Mouse (Mus musculus): Measurements from ENCODE around the gene Cdc42bpg. TPM values are rescaled to one million over a fixed set of nuclear protein-coding genes. Genes with fewer than 3 reads are reported as not detected.

Gene Cdc42bpg
- 1.3 and 1.5 TPM in 2 replicates for polyA plus RNA-seq (2015; fragmentation: Nextera tagmentation; extraction: Ambion mirVana)

DNA sequence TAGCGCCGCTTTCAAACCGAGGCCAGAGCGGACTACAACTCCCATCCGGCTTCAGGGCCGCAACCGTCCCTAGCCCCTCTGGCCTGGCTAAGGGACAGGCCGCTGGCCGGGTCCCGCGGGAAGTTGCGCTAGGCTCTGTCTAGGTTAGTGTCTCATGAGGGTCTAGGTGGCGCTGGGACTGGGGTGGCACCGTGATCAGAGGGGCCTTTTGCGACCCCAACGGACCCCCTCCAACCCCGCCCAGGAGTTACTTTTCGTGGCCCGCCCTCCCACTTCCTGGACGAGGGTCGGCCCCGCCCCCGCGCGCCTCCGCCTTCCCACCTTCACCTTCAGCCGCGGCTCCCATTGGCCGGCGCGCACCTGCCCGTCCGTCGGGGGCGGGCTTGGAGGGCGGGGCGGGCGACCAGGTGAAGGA, at the start of gene Cdc42bpg:
TSS of gene Cdc42bpg (plus strand) at position 320 of the 415 bp plus-strand sequence.
- peak within 1 kb of the TSS; percentile 80 for H3K27ac ChIP-seq
- peak within 1 kb of the TSS; percentile 71 for H3K4me3 ChIP-seq (replicated peaks)
- peaks cover 22% of the 10 kb centered on the region for H3K4me1 ChIP-seq
- peak; percentile 86 for ATAC-seq (ENCODE audit: insufficient read depth, low FRiP score, low read depth)
- no peaks in the 10 kb centered on the region for H3K27me3 ChIP-seq (replicated peaks)
- peak within 1 kb of the TSS; percentile 71 for H3K9ac ChIP-seq
- H3K9me3 ChIP-seq = no peaks in the 10 kb centered on the region
- H3K36me3 ChIP-seq = peaks cover 9% of the 10 kb centered on the region; the same call in 1 of the 2 replicates
- 1% methylated on average over 35 of the region's 38 CpGs for WGBS
- peak within 1 kb of the TSS; percentile 72 for H3K4me2 ChIP-seq

- H3K36me3 ChIP-seq = peaks cover 35% of the 10 kb centered on the region
Measured at GRCm38 (mm10) chr19:6260428-6260827, 45.8 kb upstream of the Cdc42bpg start.

GRCm38 (mm10) chr19:6260946-6261345, 45.3 kb upstream of the Cdc42bpg start:
- no peak for ATAC-seq (ENCODE audit: insufficient read depth, low FRiP score, low read depth)
- WGBS = 87% methylated on average over 4 of the region's 4 CpGs

More at GRCm38 (mm10) chr19:6260428-6260827, 45.8 kb upstream of the Cdc42bpg start:
- H3K4me2 ChIP-seq = no peak overlapping the region
- H3K4me1 ChIP-seq = peaks cover under 1% of the 10 kb centered on the region; the same call in 1 of the 2 replicates
- WGBS = 69% methylated on average over 2 of the region's 2 CpGs
- ATAC-seq (ENCODE audit: insufficient read depth, low FRiP score, low read depth) = no peak
- no peak overlapping the region for H3K4me3 ChIP-seq (replicated peaks)
- H3K27me3 ChIP-seq (replicated peaks) = no peaks in the 10 kb centered on the region
- no peaks in the 10 kb centered on the region for H3K9me3 ChIP-seq
- no peak overlapping the region for H3K9ac ChIP-seq
- no peak overlapping the region for H3K27ac ChIP-seq

GRCm38 (mm10) chr19:6261379-6261778, 44.9 kb upstream of the Cdc42bpg start:
- ATAC-seq (ENCODE audit: insufficient read depth, low FRiP score, low read depth) = no peak
- Histone ChIP-seq H3K27me3 (replicated peaks) (no peaks in the 10 kb centered on the region), H3K27ac (no peak overlapping the region), H3K36me3 (peaks cover 31% of the 10 kb centered on the region), H3K4me1 (peaks cover 2% of the 10 kb centered on the region; the same call in 1 of the 2 replicates), H3K4me2 (no peak overlapping the region), H3K4me3 (replicated peaks) (no peak overlapping the region), H3K9me3 (no peaks in the 10 kb centered on the region), H3K9ac (no peak overlapping the region)
- 94% methylated on average over 14 of the region's 14 CpGs for WGBS

More at GRCm38 (mm10) chr19:6260946-6261345, 45.3 kb upstream of the Cdc42bpg start:
- H3K9me3 ChIP-seq = no peaks in the 10 kb centered on the region
- peaks cover 2% of the 10 kb centered on the region; the same call in 1 of the 2 replicates for H3K4me1 ChIP-seq
- no peaks in the 10 kb centered on the region for H3K27me3 ChIP-seq (replicated peaks)
- H3K9ac ChIP-seq = no peak overlapping the region
- peaks cover 34% of the 10 kb centered on the region for H3K36me3 ChIP-seq
- H3K4me2 ChIP-seq = no peak overlapping the region
- no peak overlapping the region for H3K27ac ChIP-seq
- H3K4me3 ChIP-seq (replicated peaks) = no peak overlapping the region

GRCm38 (mm10) chr19:6262222-6262621, 44.0 kb upstream of the Cdc42bpg start:
- Histone ChIP-seq H3K9me3 (no peaks in the 10 kb centered on the region), H3K9ac (no peak overlapping the region), H3K27me3 (replicated peaks) (no peaks in the 10 kb centered on the region), H3K27ac (peak overlapping the region; percentile 78; the same call in 1 of the 2 replicates), H3K36me3 (peaks cover 24% of the 10 kb centered on the region), H3K4me1 (peaks cover 2% of the 10 kb centered on the region; the same call in 1 of the 2 replicates), H3K4me3 (replicated peaks) (no peak overlapping the region), H3K4me2 (no peak overlapping the region)
- WGBS = 61% methylated on average over 7 of the region's 7 CpGs
- no peak for ATAC-seq (ENCODE audit: insufficient read depth, low FRiP score, low read depth)

GRCm38 (mm10) chr19:6262839-6263433, 43.3 kb upstream of the Cdc42bpg start:
- no peak overlapping the region for H3K9ac ChIP-seq
- H3K27ac ChIP-seq = peak overlapping the region; percentile 78
- WGBS = 64% methylated on average over 8 of the region's 8 CpGs
- no peaks in the 10 kb centered on the region for H3K27me3 ChIP-seq (replicated peaks)
- H3K4me2 ChIP-seq = peak overlapping the region; percentile 49
- H3K4me3 ChIP-seq (replicated peaks) = peak overlapping the region; percentile 35
- H3K9me3 ChIP-seq = no peaks in the 10 kb centered on the region
- peak; percentile 68 for ATAC-seq (ENCODE audit: insufficient read depth, low FRiP score, low read depth)
- H3K4me1 ChIP-seq = peaks cover 2% of the 10 kb centered on the region; the same call in 1 of the 2 replicates
- H3K36me3 ChIP-seq = peaks cover 24% of the 10 kb centered on the region

GRCm38 (mm10) chr19:6264200-6264599, 42.1 kb upstream of the Cdc42bpg start:
- H3K36me3 ChIP-seq = peaks cover 20% of the 10 kb centered on the region
- peak overlapping the region; percentile 78; the same call in 1 of the 2 replicates for H3K27ac ChIP-seq
- peak overlapping the region; percentile 49 for H3K4me2 ChIP-seq
- H3K27me3 ChIP-seq (replicated peaks) = no peaks in the 10 kb centered on the region
- peak overlapping the region; percentile 35 for H3K4me3 ChIP-seq (replicated peaks)
- H3K4me1 ChIP-seq = peaks cover 2% of the 10 kb centered on the region; the same call in 1 of the 2 replicates
- peak; percentile 33; the same call in 1 of the 2 replicates for ATAC-seq (ENCODE audit: insufficient read depth, low FRiP score, low read depth)
- no peak overlapping the region; the same call in 1 of the 2 replicates for H3K9ac ChIP-seq
- 58% methylated on average over 9 of the region's 9 CpGs for WGBS
- no peaks in the 10 kb centered on the region for H3K9me3 ChIP-seq

GRCm38 (mm10) chr19:6264945-6265344, 41.3 kb upstream of the Cdc42bpg start:
- 76% methylated on average over 8 of the region's 8 CpGs for WGBS
- ATAC-seq (ENCODE audit: insufficient read depth, low FRiP score, low read depth) = no peak
- Histone ChIP-seq H3K27ac (0 out of 2 replicates have a peak overlapping the region, but pooled peaks have one; percentile 21), H3K9ac (no peak overlapping the region), H3K4me1 (peaks cover 2% of the 10 kb centered on the region; the same call in 1 of the 2 replicates), H3K4me3 (replicated peaks) (peak overlapping the region; percentile 35), H3K36me3 (peaks cover 18% of the 10 kb centered on the region), H3K9me3 (no peaks in the 10 kb centered on the region), H3K27me3 (replicated peaks) (no peaks in the 10 kb centered on the region), H3K4me2 (peak overlapping the region; percentile 49)

- no peaks in the 10 kb centered on the region for H3K27me3 ChIP-seq (replicated peaks)
- 0 out of 2 replicates have a peak overlapping the region, but pooled peaks have one; percentile 35 for H3K4me3 ChIP-seq (replicated peaks)
- no peak overlapping the region for H3K9ac ChIP-seq
- 0 out of 2 replicates have a peak overlapping the region, but pooled peaks have one; percentile 49 for H3K4me2 ChIP-seq
- ATAC-seq (ENCODE audit: insufficient read depth, low FRiP score, low read depth) = no peak
- no peaks in the 10 kb centered on the region for H3K9me3 ChIP-seq
- peaks cover 10% of the 10 kb centered on the region for H3K36me3 ChIP-seq
- H3K4me1 ChIP-seq = peaks cover 2% of the 10 kb centered on the region; the same call in 1 of the 2 replicates
- 67% methylated on average over 6 of the region's 6 CpGs for WGBS
- H3K27ac ChIP-seq = no peak overlapping the region
Measured at GRCm38 (mm10) chr19:6265727-6266182, 40.5 kb upstream of the Cdc42bpg start.

DNA sequence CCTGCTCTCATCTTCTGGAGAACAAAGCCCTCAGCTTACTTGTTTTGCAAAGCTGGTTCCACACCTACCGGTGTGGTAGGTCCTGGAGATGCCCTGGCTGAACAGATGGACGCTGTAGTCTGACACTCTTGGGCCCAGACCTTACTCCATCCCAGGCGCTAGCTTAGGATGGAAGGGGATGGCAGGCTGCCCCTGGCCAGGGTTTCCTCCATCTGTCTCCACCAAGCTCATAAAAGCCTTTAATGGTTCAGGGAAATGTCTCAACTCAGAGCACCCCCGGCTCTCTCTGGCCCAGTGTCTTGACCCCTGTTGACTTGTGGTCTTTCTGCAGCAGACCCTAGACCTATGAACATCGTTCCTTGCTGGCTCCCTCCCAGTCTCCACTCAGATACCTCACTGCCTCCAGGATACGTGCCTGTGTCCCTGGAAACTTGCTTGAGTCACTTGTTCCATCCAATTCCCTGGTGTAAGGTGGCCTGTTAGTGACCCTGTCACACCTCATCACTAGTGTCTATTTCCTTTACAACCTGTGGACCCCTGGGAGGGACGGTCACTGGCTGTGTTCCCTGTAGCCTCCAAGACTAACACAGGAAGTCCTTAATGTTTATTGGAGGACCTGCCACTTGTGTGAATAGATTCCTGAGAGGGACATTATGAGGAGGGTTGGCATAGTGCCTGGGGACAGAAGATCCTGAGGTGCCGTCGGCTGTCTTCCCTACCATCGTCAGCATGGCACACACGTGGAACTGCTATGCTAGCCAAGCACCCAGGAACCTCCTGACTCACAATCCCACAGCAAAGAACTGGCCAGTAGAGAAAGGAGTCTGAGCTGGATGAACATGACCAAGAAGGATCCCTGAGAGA, 38.7 kb upstream of the Cdc42bpg start:
- H3K4me1 ChIP-seq = peaks cover 6% of the 10 kb centered on the region; the same call in 1 of the 2 replicates
- H3K36me3 ChIP-seq = no peaks in the 10 kb centered on the region
- ATAC-seq (ENCODE audit: insufficient read depth, low FRiP score, low read depth) = no peak
- no peak overlapping the region for H3K27ac ChIP-seq
- H3K4me2 ChIP-seq = no peak overlapping the region
- no peaks in the 10 kb centered on the region for H3K9me3 ChIP-seq
- WGBS = 60% methylated on average over 11 of the region's 11 CpGs
- H3K9ac ChIP-seq = no peak overlapping the region
- H3K4me3 ChIP-seq (replicated peaks) = no peak overlapping the region
- H3K27me3 ChIP-seq (replicated peaks) = no peaks in the 10 kb centered on the region

DNA sequence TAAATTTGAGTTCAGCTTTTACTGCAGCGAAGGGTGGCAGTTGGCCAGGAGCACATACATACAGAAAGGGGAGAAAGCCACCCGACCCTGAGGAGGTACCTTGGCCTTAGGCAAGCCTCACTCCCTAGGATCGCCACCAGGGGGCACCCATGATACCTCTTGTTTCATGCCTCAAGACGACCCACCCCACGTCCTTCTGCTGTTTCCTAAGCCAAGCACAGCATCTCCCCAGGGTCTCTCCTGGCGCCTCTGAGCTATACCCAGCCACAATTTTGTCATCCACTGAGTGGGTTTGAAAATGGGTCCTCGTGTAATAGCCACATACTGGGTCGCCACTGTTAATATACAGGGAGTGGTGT, 38.1 kb upstream of the Cdc42bpg start:
- Histone ChIP-seq H3K36me3 (no peaks in the 10 kb centered on the region), H3K4me2 (no peak overlapping the region), H3K9ac (no peak overlapping the region), H3K27me3 (replicated peaks) (no peaks in the 10 kb centered on the region), H3K9me3 (no peaks in the 10 kb centered on the region), H3K27ac (no peak overlapping the region), H3K4me1 (peaks cover 6% of the 10 kb centered on the region; the same call in 1 of the 2 replicates), H3K4me3 (replicated peaks) (no peak overlapping the region)
- 13% methylated on average over 8 of the region's 8 CpGs for WGBS
- peak; percentile 52; the same call in 1 of the 2 replicates for ATAC-seq (ENCODE audit: insufficient read depth, low FRiP score, low read depth)
